Mouse (Mus musculus) brain, embryonic 14.5 days (tissue): ENCODE data around the gene Gm20521. TPM values are rescaled to one million over a fixed set of nuclear protein-coding genes. Genes with fewer than 3 reads are reported as not detected.

Experiments
- DNase-seq: peaks from one replicate; pipeline ENCODE4 v3.0.0-alpha.2; 2011; ENCODE audit warnings: low read depth
- CTCF ChIP-seq: fragments of 200-500 bp; IDR thresholded peaks from 2 replicates; pipeline ENCODE4 v1.5.1; 2012; ENCODE audit warnings: inconsistent platforms, mild to moderate bottlenecking, moderate library complexity, borderline replicate concordance; ENCODE audit not compliant: insufficient read depth, insufficient read length; ENCODE audit errors: extremely low read depth
- POLR2A ChIP-seq: fragments of 200-500 bp; IDR thresholded peaks from 2 replicates; pipeline ENCODE4 v1.6.1; 2012; ENCODE audit warnings: mild to moderate bottlenecking, inconsistent platforms, borderline replicate concordance; ENCODE audit not compliant: poor library complexity, insufficient read depth, insufficient read length, severe bottlenecking; ENCODE audit errors: extremely low read depth
- polyA plus RNA-seq: library from polyadenylated mRNA; depleted of rRNA; stranded (reverse); fragments of >200 nt; gene quantifications from 2 replicates; pipeline ENCODE4 v1.2.3, GENCODE M21; 2012

The Gm20521 gene
- polyA plus RNA-seq, 1 experiment: 0.12 TPM

DNA sequence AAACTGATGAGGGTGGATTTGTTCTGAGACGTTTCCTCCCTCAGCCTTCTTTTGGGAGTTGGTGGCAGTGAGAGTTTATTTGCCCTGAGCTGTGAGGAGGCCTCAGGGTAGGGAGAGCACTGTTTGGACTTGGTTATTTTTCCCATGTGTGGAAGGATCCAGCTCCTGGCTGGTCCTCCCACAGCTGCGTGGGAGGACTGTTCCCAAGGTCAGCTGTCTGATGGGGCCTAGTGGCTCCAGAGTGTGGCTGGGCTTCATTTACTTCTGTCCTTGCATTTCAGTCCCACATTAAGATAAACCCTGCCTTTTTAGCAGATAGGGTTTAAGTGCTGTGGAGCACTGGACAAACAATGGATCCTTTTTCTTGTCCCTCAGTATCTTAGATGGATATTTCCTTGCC lies 14.2 kb downstream of the Gm20521 start:
- DNase-seq: no peak
- no peak for TF ChIP-seq POLR2A
- no peak for TF ChIP-seq CTCF

DNA sequence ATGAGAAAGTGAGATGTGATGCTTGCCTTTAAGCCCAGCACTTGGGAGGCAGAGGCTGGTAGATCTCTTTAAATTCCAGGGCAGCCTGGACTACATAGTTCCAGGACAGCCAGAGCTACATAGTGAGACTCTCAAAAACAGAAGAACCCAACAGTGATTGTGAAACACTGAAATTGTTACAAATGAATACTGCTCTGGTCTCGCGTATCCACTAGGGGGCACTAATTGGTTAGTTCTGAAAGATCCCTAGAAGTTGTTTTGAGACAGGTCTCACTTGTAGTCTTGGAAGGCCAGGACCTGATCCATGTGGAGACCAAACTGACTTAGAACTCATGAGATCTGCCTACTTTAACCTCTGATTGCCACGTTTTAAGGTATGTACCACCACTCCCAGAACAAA lies 17.1 kb downstream of the Gm20521 start:
- peak; percentile 92 for DNase-seq
- TF ChIP-seq POLR2A: no peak
- peak; percentile 66; the same call in 1 of the 2 replicates for TF ChIP-seq CTCF

DNA sequence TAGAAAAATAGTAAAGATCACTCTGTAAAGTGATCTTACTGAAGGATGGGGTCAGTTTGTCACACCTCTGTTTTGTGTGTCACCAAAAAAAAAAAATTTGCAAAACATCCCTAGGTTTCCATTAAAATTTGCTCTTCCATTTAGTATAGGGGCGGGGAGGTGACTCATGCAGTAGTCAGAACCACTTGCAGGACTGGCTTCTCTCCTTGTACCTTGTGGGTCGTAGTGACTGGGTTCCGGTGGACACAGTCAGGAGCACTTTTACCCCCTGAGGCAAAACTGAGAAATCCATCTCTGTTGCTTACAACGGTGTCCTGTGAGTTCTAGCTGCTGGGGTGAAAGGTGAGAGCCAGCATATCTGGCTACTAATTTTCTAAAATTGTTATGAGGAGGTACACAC lies 20.4 kb downstream of the Gm20521 start:
- TF ChIP-seq POLR2A: no peak
- no peak for TF ChIP-seq CTCF
- no peak for DNase-seq

DNA sequence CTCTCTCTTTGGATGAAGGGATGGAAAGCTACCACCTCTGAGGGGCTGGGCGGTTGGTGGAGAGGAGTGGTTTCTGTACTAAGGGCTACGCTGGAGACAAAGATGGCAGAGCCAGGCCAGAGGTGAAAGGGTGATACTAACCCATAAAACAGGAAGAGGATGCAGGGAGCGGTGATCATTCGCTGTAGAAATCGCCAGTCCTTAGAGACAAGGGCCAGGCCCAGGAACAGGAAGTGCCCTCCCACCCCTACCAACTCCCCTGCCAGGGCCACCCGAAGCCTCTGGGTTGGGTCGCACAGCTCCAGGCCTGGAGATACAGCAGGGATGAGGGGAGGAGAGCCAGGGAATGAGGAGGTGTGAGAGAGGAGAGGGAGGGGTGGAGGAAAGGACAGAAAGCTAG lies 25.4 kb downstream of the Gm20521 start:
- TF ChIP-seq CTCF (no peak), POLR2A (no peak)

DNA sequence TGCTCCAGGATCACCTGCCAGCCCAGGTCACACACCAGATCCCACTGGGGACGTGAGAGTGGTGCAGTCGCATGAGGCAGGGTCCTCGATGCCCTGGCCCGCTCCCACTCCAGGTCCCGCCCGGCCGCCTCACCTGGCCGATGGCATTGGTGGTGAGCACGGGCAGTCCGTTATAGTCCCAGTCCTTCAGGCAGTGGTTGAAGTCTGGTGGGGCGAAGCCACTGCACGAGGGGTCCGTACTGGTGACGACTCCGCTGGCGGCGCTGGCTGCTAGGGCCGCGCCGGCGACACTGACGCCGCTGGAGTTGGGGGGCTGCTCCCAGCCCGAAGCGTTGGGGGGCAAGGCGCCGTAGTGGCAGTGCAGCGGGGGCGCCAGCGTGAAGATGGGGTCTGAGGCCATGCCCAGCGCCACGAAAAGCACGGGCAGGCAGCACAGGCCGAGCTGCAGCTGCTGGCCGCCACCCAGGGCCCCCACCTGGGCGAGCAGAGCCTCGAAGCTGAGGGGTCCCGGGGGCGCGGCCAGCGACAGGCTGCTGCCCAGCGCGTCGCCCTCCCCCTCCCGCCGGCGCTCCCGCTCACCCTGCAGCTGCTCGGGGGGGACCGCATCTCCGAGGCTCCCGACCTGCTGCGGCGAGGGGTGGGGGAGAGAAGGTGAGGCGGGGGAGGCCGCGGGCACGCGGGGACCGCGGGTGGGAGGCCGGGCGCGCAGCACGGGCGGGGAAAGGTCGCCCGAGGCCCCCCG lies 29.0 kb downstream of the Gm20521 start:
- peak; percentile 64 for DNase-seq
- TF ChIP-seq CTCF (no peak), POLR2A (no peak)

More for the DNA sequence above, 25.4 kb downstream of the Gm20521 start:
- DNase-seq: no peak

DNA sequence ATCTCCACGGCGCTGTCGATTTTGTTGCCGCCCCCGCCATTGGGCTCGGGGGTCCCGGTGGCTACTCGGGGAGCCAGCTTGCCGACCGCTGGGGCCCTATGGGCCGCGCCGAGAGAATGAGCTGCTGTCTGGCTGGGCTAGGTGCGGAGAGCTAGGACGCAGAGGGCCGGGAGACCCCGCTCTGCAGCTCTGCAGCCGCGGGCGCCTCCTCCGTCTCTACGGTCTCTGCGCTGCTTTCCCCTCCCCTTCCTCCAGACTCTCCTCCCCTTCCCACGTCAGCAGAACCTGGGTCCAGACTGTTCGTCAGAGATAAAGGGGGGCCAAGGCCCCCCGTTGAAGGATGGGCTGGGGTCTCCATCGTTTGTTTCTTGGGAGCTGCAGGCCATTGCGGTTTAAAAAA lies 29.6 kb downstream of the Gm20521 start, which contains the start of gene Slc22a17:
Slc22a17 (minus strand) TSS at position 247 of the 400 bp plus-strand sequence.
- peak; percentile 97 for TF ChIP-seq POLR2A
- no peak for TF ChIP-seq CTCF
- peak; percentile 96 for DNase-seq

DNA sequence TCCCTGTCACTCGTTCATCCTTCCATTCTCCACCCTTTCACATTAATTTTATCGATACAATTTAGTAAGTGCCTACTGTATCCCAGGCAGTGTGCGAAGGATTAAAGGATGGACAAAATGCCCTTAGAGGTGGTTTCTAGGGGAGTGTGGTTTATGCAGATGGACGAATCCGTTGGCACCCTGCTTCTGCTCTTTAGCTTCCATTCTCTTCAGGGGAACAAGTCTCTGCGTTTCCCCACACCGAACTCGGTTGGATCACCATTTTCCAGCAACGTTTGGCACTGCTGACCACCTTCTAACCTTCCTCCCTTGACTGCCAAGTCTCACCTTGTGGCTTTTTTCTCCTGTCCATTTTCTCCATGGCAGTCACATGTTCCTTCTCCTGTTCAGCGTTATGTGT lies 30.1 kb downstream of the Gm20521 start:
- TF ChIP-seq POLR2A (no peak), CTCF (no peak)
- no peak for DNase-seq

DNA sequence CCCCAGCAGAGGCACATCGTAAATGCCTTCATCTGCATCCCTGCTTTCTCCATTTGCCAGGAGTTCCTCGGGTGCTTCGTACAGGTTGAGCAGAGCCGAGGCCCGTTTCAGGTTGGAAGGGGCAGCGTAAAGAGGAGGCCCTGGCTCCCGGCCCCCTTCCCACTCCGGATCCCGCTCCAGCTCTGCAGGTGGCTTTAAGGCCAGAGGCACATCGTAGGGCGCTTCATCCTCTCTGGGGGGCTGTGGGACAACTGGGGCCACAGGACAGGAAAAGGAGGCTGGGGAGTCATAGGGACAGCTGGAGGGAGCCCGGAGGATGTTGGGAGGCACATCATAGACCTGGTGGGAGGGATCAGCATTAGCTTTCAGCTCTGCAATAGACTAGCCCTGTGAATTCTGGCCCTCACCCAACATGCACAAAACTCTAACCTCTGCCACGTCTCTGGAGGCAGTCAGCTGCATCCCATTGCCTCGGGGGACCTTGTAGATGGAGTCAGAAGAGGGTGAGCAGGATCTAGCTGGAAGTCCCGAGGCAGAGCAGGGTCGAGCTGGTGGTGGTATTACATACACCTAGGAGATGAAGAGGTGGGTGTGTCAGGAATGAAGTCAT lies 36.9 kb downstream of the Gm20521 start:
- no peak for DNase-seq
- TF ChIP-seq CTCF: no peak
- TF ChIP-seq POLR2A: no peak

DNA sequence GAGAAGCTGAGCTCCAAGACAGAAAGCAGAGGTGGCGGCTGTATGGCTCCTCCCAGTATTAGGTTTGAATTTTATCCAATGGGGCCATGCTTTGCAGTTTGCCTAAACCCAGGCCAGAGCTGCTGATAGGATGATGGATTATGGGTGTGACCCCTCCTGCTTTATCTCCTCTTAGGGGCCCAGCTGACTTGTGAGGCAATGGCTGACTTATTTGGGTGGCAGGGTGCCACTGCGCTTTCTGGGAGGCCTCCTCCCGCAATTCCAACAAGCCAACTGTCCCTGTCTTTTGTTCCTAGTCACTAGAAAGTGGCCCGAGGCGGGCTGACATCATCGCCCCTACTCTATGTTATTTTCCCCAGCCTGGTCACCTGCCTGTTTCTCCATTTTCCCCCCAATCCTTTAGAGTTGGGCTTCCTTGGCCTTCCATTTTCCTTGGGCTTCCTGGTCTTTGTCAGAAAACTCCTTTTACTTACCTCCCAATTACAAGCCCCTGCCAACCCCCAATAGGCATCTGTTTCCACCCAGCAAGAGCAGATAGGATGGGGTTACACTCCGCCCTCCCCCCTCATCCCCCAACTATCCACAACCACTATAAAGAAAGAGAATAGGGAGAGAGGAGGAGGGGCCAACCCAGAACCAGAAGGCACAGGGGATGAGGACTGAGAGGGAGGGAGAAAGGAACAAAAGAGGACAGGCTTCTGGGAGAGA lies 41.6 kb downstream of the Gm20521 start:
- no peak for TF ChIP-seq POLR2A
- TF ChIP-seq CTCF: no peak
- peak; percentile 92 for DNase-seq

DNA sequence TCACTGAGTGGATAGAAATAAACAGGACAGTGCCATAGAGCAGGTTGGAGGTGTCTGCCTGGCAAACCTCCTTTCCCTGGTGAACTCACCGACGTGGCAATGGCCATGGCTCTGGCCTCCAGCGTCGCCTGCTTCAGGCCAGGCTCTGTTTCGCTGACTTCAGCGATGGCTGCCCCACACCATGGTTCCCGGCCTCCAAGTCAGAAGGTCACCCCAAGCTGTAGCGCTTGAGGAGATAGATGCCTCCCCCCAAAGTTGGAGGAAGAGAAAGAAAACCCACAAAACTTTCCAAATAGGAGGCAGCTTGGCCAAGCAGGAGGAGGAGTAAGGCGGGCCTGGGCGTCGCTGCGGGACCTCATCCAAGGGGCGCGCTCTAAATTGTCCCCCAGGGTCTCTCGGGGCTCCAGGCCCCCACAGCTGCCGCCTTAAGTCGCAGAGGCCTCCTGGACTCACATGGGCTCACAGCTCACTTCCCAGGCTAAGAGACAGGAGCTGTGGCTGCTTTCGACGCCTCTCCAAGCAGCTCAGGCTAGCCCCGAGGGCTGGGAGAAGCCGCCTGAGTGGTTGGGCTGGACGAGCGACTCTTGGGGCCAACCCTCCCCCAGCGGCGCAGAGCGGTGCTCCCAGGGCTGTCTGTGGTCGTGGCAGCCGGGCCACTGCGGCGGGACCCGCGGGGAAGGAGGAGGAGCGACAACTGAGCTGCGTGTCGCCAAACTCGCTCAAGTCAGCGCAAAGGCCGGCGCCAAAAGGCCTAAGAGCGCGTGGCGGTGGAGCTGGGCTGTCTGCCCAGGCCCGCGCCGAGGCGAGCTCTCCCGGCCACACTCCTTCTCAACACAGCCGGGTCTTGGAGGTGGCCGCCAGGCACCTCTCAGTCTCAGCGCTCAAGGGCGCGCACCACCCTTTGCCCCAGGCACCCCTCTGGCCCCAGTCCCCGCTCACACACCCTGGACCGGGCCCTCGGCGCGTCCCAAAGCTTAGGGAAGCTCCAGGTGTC lies 42.4 kb downstream of the Gm20521 start, which contains the start of gene Efs:
Efs (minus strand) TSS at position 778 of the 994 bp plus-strand sequence.
- DNase-seq: peak; percentile 81
- TF ChIP-seq POLR2A (0 out of 2 replicates have a peak, but pooled peaks have one; percentile 9), CTCF (no peak)
